Mouse (Mus musculus) lung, postnatal 14 days (tissue): ENCODE results near the gene Akt1.
A peak's percentile ranks its signal among the peaks of the same experiment; 100 is the strongest.

Experiments
- DNase-seq: peaks from one replicate; pipeline ENCODE4 v3.0.0; 2021

The Akt1 gene

GRCm38 (mm10) chr12:112674132-112675011, at the start of gene Akt1:
Akt1 (minus strand) TSS chr12:112674884.
- peak; percentile 50 for DNase-seq

- peak; percentile 78 for DNase-seq
Measured at GRCm38 (mm10) chr12:112724077-112724805, 49.6 kb upstream of the Akt1 start.

GRCm38 (mm10) chr12:112723445-112723844, 48.8 kb upstream of the Akt1 start:
- DNase-seq: no peak

DNA sequence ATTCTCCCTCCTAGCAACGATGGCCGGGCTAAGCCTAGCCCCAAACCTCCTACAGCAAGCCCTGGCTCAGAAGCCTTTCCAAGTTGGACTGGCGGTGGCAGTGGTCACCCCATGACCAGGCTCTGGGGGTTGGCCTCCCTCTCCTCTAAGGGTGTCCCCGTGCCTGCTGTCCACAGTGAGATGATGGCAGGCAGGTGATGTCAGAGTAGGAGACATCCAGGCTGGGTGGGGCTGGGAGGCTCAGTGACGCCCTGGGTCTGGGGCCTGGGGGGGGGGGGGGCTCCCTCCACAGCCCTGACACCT, 48.3 kb upstream of the Akt1 start:
- DNase-seq: no peak

DNA sequence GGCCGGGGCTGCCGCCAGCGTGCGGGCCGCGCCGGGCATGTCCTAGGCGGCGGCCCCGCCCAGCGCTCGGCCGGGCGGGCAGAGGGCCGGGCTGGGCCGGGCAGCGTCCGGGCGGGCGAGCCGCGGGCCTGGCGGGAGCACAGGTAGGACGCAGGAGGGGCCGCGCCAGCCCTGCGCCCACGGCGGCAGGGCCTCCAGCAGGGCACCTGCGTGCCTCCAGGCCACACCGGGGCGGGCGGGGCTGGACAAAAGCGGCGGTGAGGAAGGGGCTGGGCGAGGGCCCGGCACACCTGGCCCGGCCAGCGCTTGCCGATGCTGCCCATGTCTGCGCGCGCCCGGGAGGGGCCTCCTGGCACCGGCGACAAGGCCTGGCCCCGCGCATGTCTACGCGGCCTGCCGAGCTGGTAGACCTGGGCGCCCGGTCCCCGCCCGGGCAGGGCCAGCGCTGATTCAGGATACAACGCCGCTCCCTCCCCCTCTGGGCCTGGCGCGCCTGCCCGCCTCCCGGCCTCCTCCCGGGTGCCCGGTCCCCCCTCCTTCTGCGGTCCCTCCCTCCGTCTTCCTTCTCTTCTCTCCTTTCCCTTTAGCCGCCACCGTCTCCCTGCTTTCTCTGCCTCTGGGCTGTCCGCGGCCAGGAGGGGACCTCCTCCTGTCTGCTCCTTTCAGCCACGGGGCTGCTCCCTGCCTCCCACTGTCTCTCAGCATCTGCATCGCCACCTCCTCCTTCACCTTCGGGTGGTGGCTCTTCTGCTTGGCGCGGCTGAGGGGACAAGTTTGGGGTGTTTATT, 47.8 kb upstream of the Akt1 start:
- peak; percentile 69 for DNase-seq

DNA sequence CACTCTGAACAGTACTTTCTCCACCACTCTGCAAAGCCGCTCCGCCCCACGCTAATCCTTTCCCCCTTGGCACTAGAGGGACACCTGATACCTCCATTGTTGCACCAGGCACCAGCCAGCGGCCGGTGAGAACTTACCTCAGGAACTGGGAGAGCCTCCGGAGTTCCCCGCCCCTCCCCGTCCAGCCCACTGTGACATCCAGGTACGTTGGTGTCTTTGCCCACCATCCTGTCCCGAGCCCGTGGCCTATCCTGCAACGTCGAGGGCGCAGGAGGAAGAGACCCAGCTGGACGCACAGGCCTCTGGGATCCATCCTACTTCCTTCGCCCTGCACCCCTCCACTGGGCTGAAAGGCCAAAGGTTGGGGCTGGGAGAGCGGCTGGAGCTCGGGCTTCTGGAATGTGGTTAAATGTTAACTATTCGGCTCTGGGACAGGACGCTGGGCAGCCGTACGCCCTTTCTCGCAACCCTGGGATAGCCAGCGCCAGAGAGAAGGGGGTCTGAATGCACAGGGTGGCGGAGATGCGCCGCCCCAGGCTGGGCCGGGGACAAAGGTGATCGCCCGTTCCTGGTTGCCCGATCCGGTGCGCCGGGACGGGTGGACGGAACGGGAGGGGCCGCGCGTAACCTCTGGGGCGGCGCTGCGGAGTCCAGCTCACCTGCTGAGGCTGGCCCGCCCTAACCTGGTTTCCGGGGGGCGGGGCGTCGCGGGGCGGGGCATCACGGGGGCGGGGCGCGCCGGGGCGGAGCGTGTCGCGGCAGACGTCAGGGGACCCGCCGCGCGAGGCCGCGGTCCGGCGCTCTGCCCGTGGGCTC, 46.9 kb upstream of the Akt1 start:
- peak; percentile 73 for DNase-seq

GRCm38 (mm10) chr12:112720890-112721423, 46.3 kb upstream of the Akt1 start:
- no peak for DNase-seq

DNA sequence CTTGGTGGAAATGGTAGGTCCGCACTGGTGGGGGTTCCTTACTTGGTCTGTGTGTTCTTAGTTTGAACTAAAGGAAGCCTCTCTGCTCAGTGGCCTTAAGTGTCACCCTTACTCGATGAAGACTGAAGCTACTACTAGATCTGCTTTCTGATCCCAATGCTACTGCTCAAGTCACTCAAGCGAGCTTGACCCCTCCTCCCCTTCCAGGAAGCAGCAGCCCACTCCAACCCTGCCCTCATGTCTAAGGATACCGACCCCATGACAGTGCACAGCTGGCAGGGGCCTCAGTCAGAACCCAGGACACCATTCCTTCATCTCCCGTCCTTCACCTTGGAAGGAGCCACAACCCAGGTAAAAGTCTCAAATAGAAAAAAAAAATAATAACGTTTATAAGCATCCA, 45.5 kb upstream of the Akt1 start, which contains the start of gene Cep170b:
Cep170b (plus strand) TSS at position 240 of the 400 bp plus-strand sequence.
- no peak for DNase-seq

GRCm38 (mm10) chr12:112718995-112719394, 44.3 kb upstream of the Akt1 start:
- no peak for DNase-seq

- DNase-seq: peak; percentile 63
Measured at GRCm38 (mm10) chr12:112717140-112717539, 42.5 kb upstream of the Akt1 start.

- DNase-seq: peak; percentile 48
Measured at GRCm38 (mm10) chr12:112713984-112714383, 39.3 kb upstream of the Akt1 start.

GRCm38 (mm10) chr12:112707573-112707869, 32.8 kb upstream of the Akt1 start:
- DNase-seq: no peak

GRCm38 (mm10) chr12:112706704-112707572, 32.3 kb upstream of the Akt1 start:
- DNase-seq: peak; percentile 93

- no peak for DNase-seq
Measured at GRCm38 (mm10) chr12:112702374-112703320, 28.0 kb upstream of the Akt1 start.

- DNase-seq: no peak
Measured at GRCm38 (mm10) chr12:112700522-112700921, 25.8 kb upstream of the Akt1 start.

DNA sequence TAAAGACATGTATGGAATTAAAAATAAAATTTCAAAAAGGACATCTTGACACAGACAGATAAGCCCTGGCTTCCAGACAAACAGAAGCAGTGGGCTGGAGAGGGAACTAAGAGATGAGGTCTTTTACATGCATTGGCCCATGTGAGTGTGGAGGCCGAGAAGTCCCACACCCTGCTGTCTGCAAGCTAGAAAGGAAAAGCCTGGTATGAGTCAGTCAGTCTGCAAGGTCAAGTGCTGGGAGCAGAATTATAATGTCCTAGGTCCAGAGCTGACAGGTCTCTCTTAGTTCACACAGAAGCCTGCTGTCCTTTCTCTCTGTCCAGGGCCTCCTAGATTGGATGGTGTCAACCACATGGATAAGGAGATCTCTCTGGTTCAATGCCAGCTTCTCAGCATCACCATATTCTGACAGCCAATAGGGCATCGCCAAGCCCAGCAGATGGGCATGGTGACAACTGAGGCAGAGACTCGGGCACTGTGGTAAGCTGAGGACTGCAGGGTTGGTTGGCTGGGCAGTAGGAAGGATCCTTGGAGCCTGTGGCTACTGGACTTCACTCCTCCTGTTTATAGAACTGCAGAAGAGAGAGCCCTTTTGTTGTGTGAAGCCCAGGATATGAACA, 22.2 kb upstream of the Akt1 start:
- DNase-seq: no peak

DNA sequence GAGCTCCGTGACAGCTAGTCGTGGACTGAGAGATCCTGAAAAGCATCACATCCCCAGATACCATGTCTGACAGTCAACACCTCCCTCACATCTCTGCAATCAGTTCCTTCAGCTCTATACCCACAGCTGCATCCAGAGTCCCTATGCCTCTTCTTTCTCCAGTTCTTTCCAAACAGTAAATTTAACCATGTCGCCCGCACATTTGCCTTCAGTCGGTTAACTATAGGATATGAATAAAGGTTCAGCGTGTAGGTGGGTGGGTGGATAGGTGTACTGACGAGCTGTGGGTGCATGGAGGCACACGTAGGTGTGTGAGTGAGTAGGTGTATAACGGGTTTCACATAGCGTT, 19.4 kb upstream of the Akt1 start:
- no peak for DNase-seq

DNA sequence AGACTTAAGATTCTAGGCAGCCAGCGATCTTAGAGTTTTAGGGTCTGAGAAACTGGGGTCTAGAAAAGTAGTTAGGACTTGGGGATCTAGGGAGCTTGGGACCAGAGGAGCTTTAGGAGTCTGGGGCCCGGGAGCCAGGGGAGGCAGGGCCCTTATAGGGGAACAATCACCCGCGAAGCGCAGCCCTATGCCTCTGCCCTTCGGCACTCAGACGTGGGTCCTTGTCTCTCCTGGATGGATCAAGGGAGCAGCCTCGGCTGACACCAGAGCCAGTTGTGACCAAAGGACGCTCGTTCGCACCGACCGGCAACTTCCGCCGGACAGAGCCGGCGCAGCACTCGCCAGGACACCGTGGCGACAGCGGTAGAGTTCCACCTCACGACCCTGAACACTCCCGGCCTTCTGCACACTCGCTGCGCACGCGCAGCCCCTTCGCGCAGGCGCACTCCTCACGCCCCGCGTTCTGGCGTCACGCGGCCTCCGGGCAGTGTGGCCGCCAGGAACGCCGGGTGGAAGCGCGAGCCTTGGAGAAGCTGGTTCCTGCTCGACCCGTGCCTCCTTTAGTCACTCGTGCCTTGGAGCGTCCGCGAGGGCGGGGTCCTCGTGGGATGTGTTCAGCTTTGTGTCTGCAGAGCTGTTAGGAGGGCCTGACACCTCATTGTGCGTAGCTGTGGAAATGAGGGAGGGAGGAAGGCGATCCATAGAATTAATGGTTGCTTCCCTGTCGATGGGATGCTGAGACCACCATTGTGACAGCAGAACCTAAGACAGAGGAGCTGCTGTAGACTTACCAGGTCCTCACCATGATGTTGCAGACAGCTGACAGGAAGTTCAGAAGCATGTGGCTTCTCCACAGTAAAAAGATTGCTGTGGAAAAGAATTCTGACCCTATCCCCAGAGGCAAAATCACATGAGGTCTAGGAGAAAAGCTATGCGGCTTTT, 18.8 kb upstream of the Akt1 start:
- DNase-seq: peak; percentile 96

DNA sequence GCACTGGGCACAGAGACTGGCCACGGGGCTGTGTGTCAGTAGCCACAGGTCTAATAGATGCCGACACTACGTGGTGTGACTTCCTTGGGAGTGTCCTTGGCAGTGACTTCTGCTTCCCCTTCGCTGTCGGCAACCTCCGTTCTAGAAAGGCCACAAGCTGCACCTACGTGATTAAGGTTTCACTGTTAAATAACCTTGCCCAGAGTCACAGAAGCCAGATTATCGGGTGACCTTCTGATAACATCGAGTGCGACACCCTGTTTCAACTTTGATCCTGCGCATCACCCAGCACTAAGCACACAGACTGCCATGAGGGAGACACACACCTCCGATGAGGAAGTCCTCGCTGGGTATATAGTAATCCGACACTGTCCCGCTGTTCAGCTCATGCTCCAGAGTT, 13.8 kb upstream of the Akt1 start:
- DNase-seq: no peak
